Mouse (Mus musculus): Measurements from ENCODE around the gene Plekha7.

DNA sequence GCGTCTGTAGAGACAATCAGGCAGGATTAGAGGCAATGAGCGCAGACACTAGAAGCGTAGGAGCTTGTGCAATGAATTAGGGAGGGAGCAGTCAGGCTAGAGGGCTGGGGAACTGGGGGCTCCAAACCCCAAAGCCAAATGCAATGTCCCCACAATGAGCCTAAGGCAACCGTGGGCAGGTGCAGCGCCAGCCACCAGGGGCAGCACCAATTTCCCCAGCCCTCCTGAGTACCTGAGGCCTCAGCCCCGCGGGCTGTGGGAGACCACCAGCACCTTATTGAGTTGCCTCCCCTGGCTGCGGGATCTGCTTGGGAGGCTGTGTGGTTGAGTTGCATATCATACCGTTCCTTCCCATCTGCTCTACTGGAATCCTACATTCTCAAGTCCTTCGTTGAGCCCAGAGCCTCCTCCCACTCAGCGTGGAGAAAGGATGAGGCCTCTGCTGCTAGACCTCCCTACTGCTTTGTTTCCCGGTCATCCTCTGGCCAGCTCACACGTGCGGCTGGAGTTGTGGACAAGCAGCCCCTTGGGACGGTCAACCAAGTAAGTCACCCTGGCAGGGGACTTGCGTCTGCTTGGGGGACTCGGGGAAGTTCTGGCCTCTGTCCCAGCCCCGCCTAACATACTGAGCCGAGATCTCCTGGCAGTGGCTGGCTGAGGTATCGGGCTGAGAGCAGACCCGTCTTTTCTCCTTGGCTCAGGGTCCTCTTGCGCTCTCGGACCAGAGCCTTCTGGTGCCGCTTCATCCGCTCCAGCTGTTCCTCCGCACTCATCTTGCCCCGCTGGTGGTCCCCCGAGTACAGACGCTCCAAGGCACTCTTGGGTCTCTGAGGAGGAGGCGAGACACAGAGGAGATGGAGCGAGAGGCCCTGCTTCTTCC lies 173.5 kb downstream of the Plekha7 start:
- TF ChIP-seq USF1 (IDR thresholded peaks at IDR 0.05; ENCODE audit: low read depth) (no peak), CTCF (IDR thresholded peaks at IDR 0.05; ENCODE audit: control insufficient read depth, insufficient read depth, insufficient read length) (no peak), MAX (IDR thresholded peaks at IDR 0.05) (no peak), MYOD1 (IDR thresholded peaks at IDR 0.05; ENCODE audit: control insufficient read depth, insufficient read length, low read depth) (no peak)
